Mouse (Mus musculus): ENCODE results near the gene Gm38392.

GRCm38 (mm10) chr3:88296110-88296560 lies 9.1 kb upstream of the Gm38392 start:
- no peak for TF ChIP-seq CTCF (IDR thresholded peaks at IDR 0.05; ENCODE audit: borderline replicate concordance, insufficient read depth, low read length)
- TF ChIP-seq POLR2A (IDR thresholded peaks at IDR 0.05; ENCODE audit: low read depth, low read length), result no peak; the same call in 1 of the 2 replicates
